Mouse (Mus musculus) heart, embryonic 14.5 days (tissue): ENCODE measurements around the gene Optc. TPM values are rescaled to one million over a fixed set of nuclear protein-coding genes. Genes with fewer than 3 reads are reported as not detected.

Source experiments
- ATAC-seq: fragments of 200-750 bp; cut with Nextera tagmentation; 2 replicates; pipeline ENCODE4 v1.8.0; 2017; ENCODE audit warnings: low read depth, moderate TSS enrichment; ENCODE audit not compliant: insufficient number of reproducible peaks, insufficient read depth, low FRiP score
- H3K27ac ChIP-seq, 2 experiments: fragments of 200-500 bp in 1 of 2; fragments of 300-500 bp in 1 of 2; sonication (generic) in 1 of 2; replicated peaks in 1 of 2; 2 replicates each; pipeline ENCODE4 v1.5.1; 2012 to 2014; ENCODE audit warnings: low read depth in 2 of 2, low read length in 2 of 2, control low read depth in 1 of 2, mild to moderate bottlenecking in 1 of 2, mixed read lengths in 1 of 2; ENCODE audit not compliant: control insufficient read depth in 1 of 2, insufficient read depth in 1 of 2
- H3K27me3 ChIP-seq: fragments of 300-500 bp; sonication (generic); 2 replicates; pipeline ENCODE4 v1.6.1; 2014; ENCODE audit warnings: mild to moderate bottlenecking, low read length, control low read depth; ENCODE audit not compliant: control insufficient read depth, insufficient read depth
- H3K36me3 ChIP-seq: fragments of 300-500 bp; sonication (generic); 2 replicates; pipeline ENCODE4 v1.6.1; 2014; ENCODE audit warnings: mild to moderate bottlenecking, control low read depth, low read length, mixed read lengths; ENCODE audit not compliant: control insufficient read depth, insufficient read depth
- H3K4me1 ChIP-seq, 2 experiments: fragments of 200-500 bp in 1 of 2; fragments of 300-500 bp in 1 of 2; sonication (generic) in 1 of 2; 2 replicates each; pipeline ENCODE4 v1.6.1; 2012 to 2014; ENCODE audit warnings: low read length in 2 of 2, control low read depth in 1 of 2, mixed read lengths in 1 of 2; ENCODE audit not compliant: control insufficient read depth in 2 of 2, insufficient read depth in 2 of 2
- H3K4me2 ChIP-seq: fragments of 300-500 bp; sonication (generic); 2 replicates; pipeline ENCODE4 v1.6.1; 2014; ENCODE audit warnings: mild to moderate bottlenecking, low read length
- H3K4me3 ChIP-seq, 2 experiments: fragments of 200-500 bp in 1 of 2; fragments of 300-500 bp in 1 of 2; sonication (generic) in 1 of 2; 2 replicates each; pipeline ENCODE4 v1.5.1; 2012 to 2014; ENCODE audit warnings: low read length in 2 of 2, mild to moderate bottlenecking in 2 of 2, control low read depth in 1 of 2, low read depth in 1 of 2, moderate library complexity in 1 of 2; ENCODE audit not compliant: control insufficient read depth in 1 of 2, insufficient read depth in 1 of 2
- H3K9ac ChIP-seq: fragments of 300-500 bp; sonication (generic); 2 replicates; pipeline ENCODE4 v1.6.1; 2014; ENCODE audit warnings: mild to moderate bottlenecking, low read length
- H3K9me3 ChIP-seq: fragments of 300-500 bp; sonication (generic); 2 replicates; pipeline ENCODE4 v1.6.1; 2016; ENCODE audit warnings: low read length, control low read depth; ENCODE audit not compliant: control insufficient read depth
- WGBS: fragments of 180-500 bp; shearing (Covaris S2); extraction: QIAGEN DNeasy Blood & Tissue Kit; methylation state at CpG from one replicate; pipeline ENCODE4 v1.1.7; 2014; 5-methylcytosine and 5-hydroxymethylcytosine counted together
- polyA plus RNA-seq: library from polyadenylated mRNA; unstranded; fragments of >200 nt; fragmentation: Nextera tagmentation; extraction: Ambion mirVana; gene quantifications from 2 replicates; pipeline ENCODE4 v1.2.1, GENCODE M21; 2014

Optc gene
- polyA plus RNA-seq, 1 experiment from 2014 or later = 0.47 TPM

DNA sequence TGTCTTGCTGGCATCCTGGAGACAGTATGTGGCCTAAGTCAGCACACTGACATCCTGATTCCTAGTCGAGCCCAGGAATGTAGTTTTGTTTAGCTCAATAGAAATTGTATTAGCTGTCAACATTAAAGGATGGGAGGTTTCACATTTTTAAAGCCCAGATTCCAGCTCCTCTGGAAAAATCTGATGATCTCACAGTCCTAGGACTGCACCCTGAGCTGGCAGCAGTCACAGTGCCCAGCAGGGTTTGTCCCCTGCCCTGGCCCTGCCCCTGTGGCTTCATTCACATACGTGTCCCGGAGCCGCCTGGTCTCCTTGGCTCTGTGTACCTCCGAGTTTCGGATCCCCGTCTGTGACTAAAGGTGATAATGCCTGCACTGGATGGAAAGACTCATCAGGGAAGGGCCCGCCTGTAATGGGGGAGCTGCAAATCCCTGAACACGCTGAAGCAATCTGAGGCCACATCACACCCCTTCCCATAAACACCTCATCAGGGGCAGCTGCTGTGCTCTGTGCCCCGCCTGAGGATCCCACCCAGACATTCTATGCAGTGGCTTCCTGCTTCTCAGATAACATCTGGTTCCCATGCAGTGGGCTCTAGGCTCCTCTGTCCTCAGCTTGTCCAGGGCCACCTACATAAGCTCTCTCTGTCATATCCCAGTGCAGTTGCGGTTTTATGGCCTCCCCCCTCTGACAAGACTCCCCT lies 33.5 kb upstream of the Optc start:
- 62% methylated on average over 11 of the region's 11 CpGs for WGBS
- H3K27ac ChIP-seq = no peak overlapping the region
- H3K36me3 ChIP-seq = no peaks in the 10 kb centered on the region
- H3K9ac ChIP-seq = no peak overlapping the region
- H3K4me3 ChIP-seq = no peak overlapping the region
- ATAC-seq = no peak
- 0 out of 2 replicates have a peak, but pooled peaks cover 3% of the 10 kb centered on the region for H3K9me3 ChIP-seq
- no peaks in the 10 kb centered on the region for H3K27me3 ChIP-seq
- peaks cover 0 to 2% of the 10 kb centered on the region in 2 experiments; a peak in 1 of 4 replicates for H3K4me1 ChIP-seq
- no peak overlapping the region for H3K4me2 ChIP-seq

DNA sequence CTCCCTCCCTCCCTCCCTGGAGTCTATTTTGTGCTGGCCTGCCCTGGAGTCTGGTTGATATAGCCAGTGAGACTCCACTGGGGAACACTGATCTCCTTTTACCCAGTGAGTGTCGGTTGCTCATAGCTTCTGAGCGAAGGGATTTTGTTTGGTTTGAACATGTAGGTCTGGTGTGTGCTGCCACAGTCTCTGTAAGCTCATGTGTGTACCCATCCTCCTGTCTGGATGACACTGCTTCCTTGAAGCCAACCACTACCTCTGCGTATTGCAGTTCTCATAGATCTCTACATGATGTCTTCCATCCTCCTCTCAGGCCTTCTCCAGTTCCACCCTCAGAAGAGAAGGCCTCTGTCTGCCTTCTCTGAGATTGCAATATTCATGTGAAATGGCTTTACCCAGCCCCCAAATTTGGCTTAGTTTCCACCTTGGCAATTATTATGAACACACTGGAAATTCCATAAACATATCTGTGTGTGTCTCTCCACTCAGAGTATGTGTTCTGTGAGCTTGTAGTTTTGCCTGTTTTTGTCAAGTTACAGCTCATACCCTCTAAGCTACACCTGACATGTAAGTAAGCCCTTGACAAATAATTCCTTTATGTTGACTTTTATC lies 32.8 kb upstream of the Optc start:
- H3K4me3 ChIP-seq = no peak overlapping the region
- no peaks in the 10 kb centered on the region for H3K27me3 ChIP-seq
- no peaks in the 10 kb centered on the region for H3K36me3 ChIP-seq
- no peak overlapping the region for H3K9ac ChIP-seq
- H3K4me1 ChIP-seq = peaks cover 0 to 2% of the 10 kb centered on the region in 2 experiments; a peak in 1 of 4 replicates
- 0 out of 2 replicates have a peak, but pooled peaks cover 7% of the 10 kb centered on the region for H3K9me3 ChIP-seq
- no peak overlapping the region for H3K27ac ChIP-seq
- 89% methylated on average over 3 of the region's 3 CpGs for WGBS
- ATAC-seq = no peak
- H3K4me2 ChIP-seq = no peak overlapping the region

GRCm38 (mm10) chr1:133939708-133940107 lies 31.9 kb upstream of the Optc start:
- no peak overlapping the region for H3K9ac ChIP-seq
- no peaks in the 10 kb centered on the region for H3K27me3 ChIP-seq
- WGBS = 89% methylated on average over 8 of the region's 8 CpGs
- H3K4me3 ChIP-seq = no peak overlapping the region
- no peaks in the 10 kb centered on the region for H3K36me3 ChIP-seq
- ATAC-seq = no peak
- H3K4me2 ChIP-seq = no peak overlapping the region
- H3K27ac ChIP-seq = no peak overlapping the region
- H3K4me1 ChIP-seq = peaks cover 0 to 2% of the 10 kb centered on the region in 2 experiments; a peak in 1 of 4 replicates
- 0 out of 2 replicates have a peak, but pooled peaks cover 7% of the 10 kb centered on the region for H3K9me3 ChIP-seq

DNA sequence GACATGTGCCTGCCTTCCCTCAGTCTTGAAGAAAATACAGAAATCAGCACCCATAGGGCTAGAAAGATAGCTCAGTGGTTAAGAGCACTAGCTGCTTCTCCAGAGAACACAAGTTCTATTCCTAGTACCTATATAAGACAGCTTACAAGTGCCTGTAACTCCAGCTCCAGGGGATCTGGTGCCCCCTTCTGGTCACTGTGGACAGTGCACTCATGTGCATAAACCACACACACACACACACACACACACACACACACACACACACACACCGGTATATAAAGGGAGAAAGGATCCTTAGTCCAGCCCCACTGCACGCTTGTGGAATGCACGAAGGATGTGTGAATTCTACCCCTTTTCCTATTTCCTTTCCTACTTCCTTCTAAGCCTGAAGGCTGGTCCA lies 28.4 kb upstream of the Optc start:
- ATAC-seq = no peak
- no peaks in the 10 kb centered on the region for H3K36me3 ChIP-seq
- 0 out of 2 replicates have a peak, but pooled peaks cover 4% of the 10 kb centered on the region for H3K9me3 ChIP-seq
- WGBS = 91% methylated on average over 3 of the region's 3 CpGs
- H3K4me1 ChIP-seq = peaks cover 0 to 6% of the 10 kb centered on the region in 2 experiments; a peak in 2 of 4 replicates
- no peak overlapping the region for H3K4me2 ChIP-seq
- H3K27me3 ChIP-seq = no peaks in the 10 kb centered on the region
- H3K9ac ChIP-seq = no peak overlapping the region
- no peak overlapping the region for H3K27ac ChIP-seq
- no peak overlapping the region for H3K4me3 ChIP-seq

DNA sequence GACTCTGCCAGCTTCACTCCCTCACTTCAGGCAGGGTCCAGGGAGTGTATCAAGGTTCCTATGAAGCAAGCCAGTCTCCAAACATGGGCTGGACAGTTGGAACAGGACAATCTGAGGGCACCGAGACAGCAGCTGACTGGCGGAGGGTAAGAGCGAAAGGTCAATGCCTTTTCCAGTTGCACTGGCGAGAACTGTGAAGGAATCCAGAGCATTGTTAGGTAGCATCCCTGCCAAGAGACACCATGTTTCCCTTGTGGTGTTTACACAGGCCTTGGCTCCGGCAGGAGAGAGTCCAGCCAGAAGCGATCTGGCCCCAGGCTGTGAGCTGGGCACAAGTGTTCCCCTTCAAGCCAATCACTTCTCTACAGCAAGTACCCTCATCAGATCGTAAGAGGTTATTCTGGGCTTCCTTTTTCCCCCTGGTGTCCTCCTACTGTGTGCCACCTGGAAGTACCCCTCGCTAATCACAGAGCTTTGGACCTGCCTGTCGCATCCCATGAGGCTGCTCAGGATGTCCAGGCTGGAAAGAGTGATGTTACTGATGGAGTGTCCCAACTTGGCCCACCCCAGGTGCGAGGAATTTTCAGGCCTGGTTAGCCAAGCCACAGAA lies 26.7 kb upstream of the Optc start:
- peak; percentile 24; the same call in 1 of the 2 replicates for ATAC-seq
- WGBS = 73% methylated on average over 10 of the region's 10 CpGs
- no peaks in the 10 kb centered on the region for H3K36me3 ChIP-seq

GRCm38 (mm10) chr1:133933301-133934195 lies 25.7 kb upstream of the Optc start:
- no peak overlapping the region for H3K4me2 ChIP-seq
- H3K4me3 ChIP-seq = no peak overlapping the region
- WGBS = 55% methylated on average over 14 of the region's 14 CpGs
- ATAC-seq = no peak
- H3K9me3 ChIP-seq = 0 out of 2 replicates have a peak, but pooled peaks cover 4% of the 10 kb centered on the region
- H3K9ac ChIP-seq = no peak overlapping the region
- no peaks in the 10 kb centered on the region for H3K27me3 ChIP-seq
- no peaks in the 10 kb centered on the region for H3K36me3 ChIP-seq
- peaks cover 0 to 6% of the 10 kb centered on the region in 2 experiments; a peak in 2 of 4 replicates for H3K4me1 ChIP-seq
- H3K27ac ChIP-seq = no peak overlapping the region

More for the DNA sequence above, 26.7 kb upstream of the Optc start:
- H3K27me3 ChIP-seq = no peaks in the 10 kb centered on the region
- no peak overlapping the region for H3K9ac ChIP-seq
- H3K4me1 ChIP-seq = peaks cover 0 to 6% of the 10 kb centered on the region in 2 experiments; a peak in 2 of 4 replicates
- H3K9me3 ChIP-seq = 0 out of 2 replicates have a peak, but pooled peaks cover 4% of the 10 kb centered on the region
- no peak overlapping the region for H3K4me3 ChIP-seq
- H3K4me2 ChIP-seq = no peak overlapping the region
- H3K27ac ChIP-seq = no peak overlapping the region

DNA sequence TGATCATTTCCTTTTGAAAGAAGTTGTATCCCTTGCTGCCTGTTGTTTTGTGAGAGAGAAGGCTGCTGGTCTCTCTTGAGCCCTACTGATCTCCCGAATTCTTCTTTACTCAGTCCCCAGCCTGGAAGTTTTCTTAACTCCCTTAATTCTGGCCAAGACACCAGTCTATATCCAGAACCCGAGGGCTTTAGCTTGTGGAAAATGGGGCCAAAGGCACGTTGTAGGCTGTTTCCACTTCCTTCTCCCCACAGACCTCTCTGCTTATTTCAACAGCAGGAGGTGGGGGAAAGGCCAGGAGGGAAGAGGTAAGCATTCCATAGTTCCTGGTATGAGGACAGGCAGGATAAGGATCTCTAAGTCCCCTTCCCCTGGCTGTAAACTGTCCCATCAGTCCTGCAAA lies 22.2 kb upstream of the Optc start:
- Histone ChIP-seq H3K9me3 (no peaks in the 10 kb centered on the region), H3K4me1 (peaks cover 0 to 6% of the 10 kb centered on the region in 2 experiments; a peak in 2 of 4 replicates), H3K9ac (no peak overlapping the region), H3K27ac (no peak overlapping the region), H3K36me3 (no peaks in the 10 kb centered on the region), H3K27me3 (no peaks in the 10 kb centered on the region), H3K4me3 (no peak overlapping the region), H3K4me2 (no peak overlapping the region)
- no peak for ATAC-seq
- 41% methylated on average over 3 of the region's 3 CpGs for WGBS
